Mouse (Mus musculus) splenic B cell, adult 2 months (primary cell): ENCODE results near the gene Jup.
"Not testable (repeated sequence)": the region's sequence is repeated elsewhere in the genome, so short reads cannot be mapped to it uniquely, and the experiment has no call there.

ENCODE experiments used
- DNase-seq: peaks from one replicate; pipeline ENCODE4 v3.0.0-alpha.2; 2011; ENCODE audit warnings: low read depth, low spot score
- H3K27me3 ChIP-seq: 2 replicates; pipeline ENCODE4 v1.6.1; 2012; ENCODE audit warnings: mild to moderate bottlenecking, low read length, moderate library complexity, mixed read lengths; ENCODE audit not compliant: control insufficient read depth, poor library complexity, insufficient read depth, severe bottlenecking
- H3K36me3 ChIP-seq: 2 replicates; pipeline ENCODE4 v1.6.1; 2012; ENCODE audit warnings: mild to moderate bottlenecking, low read length, moderate library complexity, mixed read lengths; ENCODE audit not compliant: control insufficient read depth, poor library complexity, insufficient read depth, severe bottlenecking

The Jup gene

DNA sequence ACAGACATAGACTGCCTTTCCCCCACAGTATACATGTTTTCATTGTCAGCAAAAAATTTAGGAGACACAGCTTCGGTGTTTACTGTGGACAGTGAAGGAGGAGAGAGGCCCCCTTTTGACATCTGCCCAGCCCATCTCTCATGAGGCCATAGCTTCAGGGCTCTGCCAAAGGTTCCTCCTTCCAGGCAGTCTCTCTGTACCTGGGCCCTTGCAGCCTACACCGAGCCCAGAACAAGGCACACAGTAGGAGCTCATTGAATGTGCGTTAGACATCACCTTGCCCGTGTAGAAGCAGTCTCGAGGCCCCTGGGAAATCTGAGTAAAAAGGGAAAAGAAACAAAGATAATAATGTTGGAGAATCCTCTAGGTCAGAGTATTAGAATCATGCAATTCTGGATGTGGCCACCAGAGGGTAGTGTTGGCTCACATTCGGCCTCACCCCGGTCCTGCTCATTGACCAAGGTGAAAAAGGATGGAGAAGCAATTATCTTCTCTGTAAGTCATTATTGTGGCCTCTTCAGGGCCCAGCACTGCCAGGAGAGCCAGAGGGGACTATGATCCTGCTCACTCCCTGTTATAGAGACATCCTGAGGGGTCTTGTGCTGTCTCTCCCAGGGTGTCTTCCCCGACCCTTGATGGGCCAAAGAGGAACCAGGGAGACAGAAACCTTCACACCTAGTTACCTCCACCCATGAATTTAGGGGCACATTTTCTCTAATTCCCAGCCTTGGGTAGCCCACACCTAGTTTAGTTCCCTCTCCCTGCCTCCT lies 35.2 kb downstream of the Jup start:
- Histone ChIP-seq H3K36me3 (no peaks in the 10 kb centered on the region), H3K27me3 (no peaks in the 10 kb centered on the region)
- peak; percentile 84 for DNase-seq

- H3K27me3 ChIP-seq, H3K36me3 ChIP-seq, DNase-seq: not testable (repeated sequence)
Measured at GRCm38 (mm10) chr11:100361059-100361458, 36.5 kb downstream of the Jup start.

GRCm38 (mm10) chr11:100360175-100360574 lies 37.4 kb downstream of the Jup start:
- no peak for DNase-seq
- H3K27me3 ChIP-seq: peaks cover 3% of the 10 kb centered on the region
- no peaks in the 10 kb centered on the region for H3K36me3 ChIP-seq

GRCm38 (mm10) chr11:100357408-100357807 lies 40.2 kb downstream of the Jup start:
- H3K36me3 ChIP-seq: no peaks in the 10 kb centered on the region
- H3K27me3 ChIP-seq: peaks cover 3% of the 10 kb centered on the region
- DNase-seq: no peak

GRCm38 (mm10) chr11:100356819-100357211 lies 40.7 kb downstream of the Jup start:
- DNase-seq: no peak
- Histone ChIP-seq H3K27me3 (peaks cover 3% of the 10 kb centered on the region), H3K36me3 (no peaks in the 10 kb centered on the region)

DNA sequence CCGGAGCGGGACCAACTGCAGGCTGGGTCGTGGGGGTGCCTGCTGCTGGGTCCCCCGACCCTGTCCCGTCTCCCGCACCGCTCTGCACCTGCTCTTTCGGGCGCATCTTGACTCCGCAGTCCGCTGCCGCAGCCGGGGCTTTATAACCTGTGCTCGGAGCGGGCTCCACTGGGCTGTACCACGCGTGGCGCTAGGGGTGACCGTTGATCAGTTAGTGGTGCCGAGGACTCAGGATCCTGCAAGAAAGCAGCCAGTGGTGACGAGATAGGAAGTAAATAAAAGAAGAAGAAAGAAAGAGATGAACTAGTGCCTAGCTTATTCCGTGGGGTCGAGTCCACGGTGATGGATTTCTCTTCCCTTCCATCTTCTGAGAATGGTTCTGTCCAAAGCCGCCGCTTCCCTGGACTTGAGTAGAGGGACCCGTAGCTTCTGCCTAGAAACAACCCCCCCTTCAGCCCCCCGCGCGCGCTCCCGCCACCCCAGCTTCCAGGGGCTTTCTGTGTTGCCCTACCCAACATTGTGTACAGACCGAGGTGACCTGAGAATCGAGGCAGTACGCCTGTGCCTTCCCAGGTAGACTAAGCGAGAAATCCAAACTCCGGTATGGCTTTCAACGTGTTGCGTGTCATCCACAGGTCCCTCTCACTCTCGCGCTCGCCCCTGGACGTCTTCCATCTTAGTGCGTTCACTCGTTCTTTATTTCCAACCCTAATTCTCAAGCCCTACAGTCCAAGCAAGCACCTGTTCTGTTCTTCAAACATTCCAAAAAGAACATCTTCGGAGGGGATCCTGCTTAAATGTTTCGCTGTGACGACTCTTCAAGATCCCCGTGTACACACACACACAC lies 41.4 kb downstream of the Jup start, which contains the start of gene Hap1:
Gene Hap1 (minus strand): TSS at position 157 of the 847 bp plus-strand sequence.
- peak; percentile 68 for DNase-seq
- no peaks in the 10 kb centered on the region for H3K36me3 ChIP-seq
- peaks cover 3% of the 10 kb centered on the region for H3K27me3 ChIP-seq

DNA sequence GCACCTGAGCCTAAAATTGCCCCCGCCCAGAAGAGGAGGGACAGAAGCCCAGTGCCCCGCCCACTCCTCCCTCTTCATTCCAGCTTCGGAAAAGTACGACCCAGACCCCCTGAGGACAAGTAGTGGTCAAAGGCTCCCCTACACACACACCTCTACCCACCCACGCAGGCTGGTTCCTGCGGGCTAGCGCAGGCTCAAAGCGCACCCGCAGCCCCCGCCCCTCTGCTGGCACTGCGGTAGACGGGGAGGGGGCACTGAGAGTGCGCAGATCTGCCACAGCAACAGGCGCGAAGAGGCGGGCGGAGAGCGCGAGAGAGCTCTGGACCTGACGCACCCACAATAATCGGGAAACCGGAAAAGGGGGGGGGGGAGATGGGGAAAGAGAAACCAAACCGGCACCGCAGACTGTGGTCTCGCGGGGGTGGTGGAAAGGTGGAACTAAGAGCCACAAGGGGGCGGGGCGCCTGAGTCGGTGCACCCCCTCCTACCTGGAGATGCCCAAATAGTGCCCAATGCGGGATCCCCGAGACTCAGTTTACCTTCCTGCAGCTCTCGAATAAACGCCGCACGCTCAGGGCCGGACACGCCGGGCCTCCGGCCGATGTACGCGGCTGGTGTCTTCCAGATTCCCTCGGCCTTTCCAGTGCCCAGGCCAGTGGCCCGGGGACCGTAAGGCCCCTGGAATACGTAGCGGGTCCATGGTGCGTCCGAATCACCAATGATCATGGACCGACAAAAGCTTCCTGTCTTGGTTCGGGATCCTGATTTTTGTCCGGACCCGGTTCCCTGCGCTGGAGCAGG lies 42.2 kb downstream of the Jup start:
- Histone ChIP-seq H3K27me3 (peaks cover 3% of the 10 kb centered on the region), H3K36me3 (no peaks in the 10 kb centered on the region)
- peak; percentile 69 for DNase-seq

- Histone ChIP-seq H3K27me3 (peaks cover 3% of the 10 kb centered on the region), H3K36me3 (no peaks in the 10 kb centered on the region)
- DNase-seq: peak; percentile 48
Measured at GRCm38 (mm10) chr11:100352076-100352857, 45.3 kb downstream of the Jup start.

- Histone ChIP-seq H3K27me3 (no peaks in the 10 kb centered on the region), H3K36me3 (no peaks in the 10 kb centered on the region)
- no peak for DNase-seq
Measured at GRCm38 (mm10) chr11:100344269-100344668, 53.3 kb downstream of the Jup start.

- no peak for DNase-seq
- Histone ChIP-seq H3K27me3 (no peaks in the 10 kb centered on the region), H3K36me3 (no peaks in the 10 kb centered on the region)
Measured at GRCm38 (mm10) chr11:100335731-100336130, 61.8 kb downstream of the Jup start.

- Histone ChIP-seq H3K36me3 (no peaks in the 10 kb centered on the region), H3K27me3 (no peaks in the 10 kb centered on the region)
- DNase-seq: no peak
Measured at GRCm38 (mm10) chr11:100333944-100334457, 63.6 kb downstream of the Jup start, which contains the start of gene Gast. TSS of gene Gast (plus strand) at chr11:100334407.

DNA sequence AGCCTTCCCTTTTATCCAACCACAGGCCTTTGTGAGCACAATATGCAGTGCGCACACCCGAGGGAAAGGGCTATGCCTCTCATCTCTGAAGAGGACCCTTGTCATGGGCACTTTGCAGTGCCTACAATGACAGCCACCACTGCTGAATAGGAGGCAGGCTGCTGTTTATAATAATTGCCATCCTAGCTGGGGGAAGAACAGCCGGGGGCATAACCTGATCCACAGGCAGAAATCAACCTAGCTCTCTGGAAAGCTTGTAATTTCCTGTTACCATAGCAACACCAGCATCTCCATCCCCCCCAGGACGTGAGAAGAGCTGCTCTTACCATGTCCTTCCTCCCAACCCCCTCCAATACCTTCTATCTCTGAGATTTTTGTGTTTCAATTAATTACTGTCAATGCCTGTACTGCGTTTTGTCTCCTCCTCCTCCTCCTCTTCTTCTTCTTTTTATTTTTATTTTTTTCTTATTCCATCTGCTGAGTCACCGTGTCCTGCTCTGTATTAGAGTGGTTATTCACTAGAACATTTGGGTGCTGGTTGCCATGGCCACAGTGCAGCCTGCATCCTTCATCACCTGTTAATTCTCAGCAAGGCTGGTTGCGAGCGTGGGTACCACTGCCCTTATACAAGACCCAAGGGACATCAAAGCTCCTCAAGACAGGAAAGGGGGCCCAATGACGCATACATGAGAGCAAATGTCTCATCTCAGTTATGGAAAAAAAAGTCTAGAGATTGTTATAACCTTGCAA lies 64.6 kb downstream of the Jup start:
- Histone ChIP-seq H3K27me3 (no peaks in the 10 kb centered on the region), H3K36me3 (no peaks in the 10 kb centered on the region)
- DNase-seq: no peak

DNA sequence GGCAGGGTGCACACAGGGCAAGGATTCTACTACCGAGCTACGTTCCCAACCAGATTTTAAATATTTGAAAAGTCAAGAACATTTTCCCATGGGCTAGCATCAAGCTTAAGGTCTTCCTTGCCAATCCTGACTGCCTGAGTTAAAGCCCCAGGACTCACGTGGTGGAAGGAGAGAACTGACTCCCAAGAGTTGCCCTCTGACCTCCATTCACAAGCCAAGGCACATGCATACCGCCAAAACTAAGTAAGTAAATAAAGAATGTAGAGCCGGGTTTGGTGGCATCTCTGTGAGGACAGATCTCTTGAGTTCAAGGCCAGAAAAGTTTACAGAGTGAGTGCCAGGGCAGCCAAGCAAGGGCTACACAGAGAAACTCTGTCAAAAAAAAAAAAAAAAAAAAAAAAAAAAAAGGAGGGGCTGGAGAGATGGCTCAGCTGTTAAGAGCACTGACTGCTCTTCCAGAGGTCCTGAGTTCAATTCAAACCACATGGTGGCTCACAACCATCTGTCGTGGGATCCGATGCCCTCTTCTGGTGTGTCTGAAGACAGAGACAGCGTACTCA lies 66.7 kb downstream of the Jup start:
- DNase-seq, H3K36me3 ChIP-seq, H3K27me3 ChIP-seq: not testable (repeated sequence)
